Comparison of ENCODE assay signal across 20 mouse cellular contexts in the genomic region with DNA sequence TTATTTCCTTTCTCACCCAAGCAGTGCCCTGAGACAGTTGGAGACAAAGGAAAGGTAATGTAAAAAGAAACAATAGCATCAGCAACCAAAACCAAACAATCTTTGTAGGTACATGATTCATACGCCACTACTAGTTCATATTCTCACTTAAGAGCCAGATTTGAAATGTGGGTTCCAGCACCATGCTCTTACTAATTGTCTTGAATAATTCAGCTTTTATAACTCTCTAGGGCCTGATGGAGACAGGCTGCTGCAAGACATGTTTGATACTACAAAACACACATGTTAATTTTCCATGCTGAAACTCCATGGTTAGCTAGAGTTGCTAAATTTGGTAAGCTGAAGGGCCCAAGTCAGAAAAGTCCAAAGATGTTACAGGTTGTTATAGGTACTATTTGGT.
A peak's percentile ranks its signal among the peaks of the same experiment; 100 is the strongest.
DNase-seq lines count a peak whose midpoint lies in the region; ATAC-seq and TF ChIP-seq lines count a peak whose summit lies in the region.
"Had no signal": no experiment of that assay in that cellular context is flagged by ENCODE, and none has a peak within 500 bp of the region (broad histone marks: within the 10 kb centered on the region; RNA-seq: fewer than 3 reads in every experiment).

No protein-coding gene starts in this region.

- 54% methylated on average over 1 of the region's 1 CpGs for WGBS in forebrain, postnatal 0 days
- WGBS in forebrain, embryonic 11.5 days: 77% methylated on average over 1 of the region's 1 CpGs
- WGBS in hindbrain, embryonic 15.5 days: 56% methylated on average over 1 of the region's 1 CpGs
- 89% methylated on average over 1 of the region's 1 CpGs for WGBS in hindbrain, embryonic 10.5 days
- WGBS in neural tube, embryonic 13.5 days: 40% methylated on average over 1 of the region's 1 CpGs
- WGBS in neural tube, embryonic 15.5 days: 26% methylated on average over 1 of the region's 1 CpGs

- H3K9me3 ChIP-seq in forebrain, postnatal 0 days (ENCODE audit: low read length): no peaks in the 10 kb centered on the region
- no peaks in the 10 kb centered on the region for H3K9me3 ChIP-seq in forebrain, embryonic 11.5 days (ENCODE audit: control insufficient read depth, low read length)
- H3K9me3 ChIP-seq in hindbrain, embryonic 15.5 days: no peaks in the 10 kb centered on the region
- H3K9me3 ChIP-seq in hindbrain, embryonic 10.5 days: no peaks in the 10 kb centered on the region
- H3K9me3 ChIP-seq in neural tube, embryonic 13.5 days: no peaks in the 10 kb centered on the region
- no peaks in the 10 kb centered on the region for H3K9me3 ChIP-seq in neural tube, embryonic 15.5 days (replicated peaks)
- H3K9me3 ChIP-seq: embryonic facial prominence, embryonic 15.5 days; heart, embryonic 15.5 days had no signal

- no peaks in the 10 kb centered on the region for H3K4me1 ChIP-seq in forebrain, postnatal 0 days (ENCODE audit: insufficient read depth)
- H3K4me1 ChIP-seq in forebrain, embryonic 11.5 days (replicated peaks; ENCODE audit: control insufficient read depth, insufficient read depth, low read length): no peaks in the 10 kb centered on the region
- no peaks in the 10 kb centered on the region for H3K4me1 ChIP-seq in hindbrain, embryonic 15.5 days (replicated peaks)
- H3K4me1 ChIP-seq in hindbrain, embryonic 10.5 days (replicated peaks): no peaks in the 10 kb centered on the region
- peaks cover 10% of the 10 kb centered on the region for H3K4me1 ChIP-seq in neural tube, embryonic 13.5 days (replicated peaks)
- no peaks in the 10 kb centered on the region for H3K4me1 ChIP-seq in neural tube, embryonic 15.5 days
- H3K4me1 ChIP-seq: embryonic facial prominence, embryonic 15.5 days; heart, embryonic 15.5 days had no signal

- no peak for TF ChIP-seq CTCF in forebrain, postnatal 0 days (IDR thresholded peaks at IDR 0.05; ENCODE audit: low read depth)

- H3K27ac ChIP-seq in forebrain, postnatal 0 days (ENCODE audit: low read depth, low read length): no peak overlapping the region
- H3K27ac ChIP-seq in forebrain, embryonic 11.5 days (ENCODE audit: low read depth, low read length): no peak overlapping the region
- 0 out of 2 replicates have a peak overlapping the region, but pooled peaks have one; percentile 30 for H3K27ac ChIP-seq in hindbrain, embryonic 15.5 days (replicated peaks)
- H3K27ac ChIP-seq in hindbrain, embryonic 10.5 days: no peak overlapping the region
- peak overlapping the region; percentile 82 for H3K27ac ChIP-seq in neural tube, embryonic 13.5 days (replicated peaks)
- H3K27ac ChIP-seq in neural tube, embryonic 15.5 days (replicated peaks): peak overlapping the region; percentile 42
- H3K27ac ChIP-seq: embryonic facial prominence, embryonic 15.5 days; heart, adult 2 months; heart, embryonic 15.5 days had no signal

- H3K36me3 ChIP-seq in forebrain, postnatal 0 days (ENCODE audit: insufficient read depth): no peaks in the 10 kb centered on the region
- no peaks in the 10 kb centered on the region for H3K36me3 ChIP-seq in forebrain, embryonic 11.5 days (ENCODE audit: control insufficient read depth, insufficient read depth, low read length)
- H3K36me3 ChIP-seq in hindbrain, embryonic 15.5 days: no peaks in the 10 kb centered on the region
- no peaks in the 10 kb centered on the region for H3K36me3 ChIP-seq in hindbrain, embryonic 10.5 days
- no peaks in the 10 kb centered on the region for H3K36me3 ChIP-seq in neural tube, embryonic 13.5 days
- H3K36me3 ChIP-seq in neural tube, embryonic 15.5 days: no peaks in the 10 kb centered on the region
- H3K36me3 ChIP-seq: embryonic facial prominence, embryonic 15.5 days; heart, embryonic 15.5 days had no signal

- H3K9ac ChIP-seq in forebrain, postnatal 0 days: no peak overlapping the region
- H3K9ac ChIP-seq in forebrain, embryonic 11.5 days (ENCODE audit: low read length): no peak overlapping the region
- H3K9ac ChIP-seq in hindbrain, embryonic 15.5 days: no peak overlapping the region
- no peak overlapping the region for H3K9ac ChIP-seq in neural tube, embryonic 13.5 days
- H3K9ac ChIP-seq in neural tube, embryonic 15.5 days (replicated peaks): no peak overlapping the region
- H3K9ac ChIP-seq: embryonic facial prominence, embryonic 15.5 days; heart, embryonic 15.5 days had no signal

- peak; percentile 59 for DNase-seq in forebrain, postnatal 0 days
- no peak for DNase-seq in forebrain, embryonic 11.5 days (ENCODE audit: low spot score)
- no peak for DNase-seq in hindbrain, embryonic 10.5 days (ENCODE audit: low spot score)
- no peak for DNase-seq in frontal cortex, postnatal 10 days (ENCODE audit: low spot score in 2 of 2)
- DNase-seq: adrenal gland, adult 2 months; adrenal gland, postnatal 25 days; cerebellum, adult 2 months; cerebellum, postnatal 10 days; gastrocnemius, postnatal 14 days; heart, adult 2 months; heart, postnatal 14 days; kidney, adult 11 months; kidney, adult 9 months had no signal

- no peak overlapping the region for H3K4me2 ChIP-seq in forebrain, postnatal 0 days (ENCODE audit: low read depth)
- no peak overlapping the region for H3K4me2 ChIP-seq in forebrain, embryonic 11.5 days (ENCODE audit: low read depth, low read length, severe bottlenecking)
- no peak overlapping the region for H3K4me2 ChIP-seq in hindbrain, embryonic 15.5 days
- H3K4me2 ChIP-seq in neural tube, embryonic 13.5 days: no peak overlapping the region
- H3K4me2 ChIP-seq in neural tube, embryonic 15.5 days: no peak overlapping the region
- H3K4me2 ChIP-seq: embryonic facial prominence, embryonic 15.5 days; heart, embryonic 11.5 days; heart, embryonic 15.5 days had no signal

- H3K4me3 ChIP-seq in forebrain, postnatal 0 days (ENCODE audit: low read depth, low read length): no peak overlapping the region
- H3K4me3 ChIP-seq in forebrain, embryonic 11.5 days (ENCODE audit: low read depth, low read length): no peak overlapping the region
- H3K4me3 ChIP-seq in hindbrain, embryonic 15.5 days: no peak overlapping the region
- no peak overlapping the region for H3K4me3 ChIP-seq in hindbrain, embryonic 10.5 days
- H3K4me3 ChIP-seq in neural tube, embryonic 13.5 days: no peak overlapping the region
- H3K4me3 ChIP-seq in neural tube, embryonic 15.5 days (replicated peaks): no peak overlapping the region
- H3K4me3 ChIP-seq: embryonic facial prominence, embryonic 15.5 days; erythroblast, embryonic 14.5 days; heart, adult 2 months; heart, embryonic 15.5 days had no signal

- H3K27me3 ChIP-seq in forebrain, postnatal 0 days (ENCODE audit: insufficient read depth, low read length): no peaks in the 10 kb centered on the region
- H3K27me3 ChIP-seq in forebrain, embryonic 11.5 days (ENCODE audit: control insufficient read depth, insufficient read depth, low read length): no peaks in the 10 kb centered on the region; the same call in 1 of the 2 replicates
- no peaks in the 10 kb centered on the region for H3K27me3 ChIP-seq in hindbrain, embryonic 15.5 days
- H3K27me3 ChIP-seq in hindbrain, embryonic 10.5 days (ENCODE audit: insufficient read depth, poor library complexity, severe bottlenecking): no peaks in the 10 kb centered on the region
- H3K27me3 ChIP-seq in neural tube, embryonic 13.5 days: no peaks in the 10 kb centered on the region
- no peaks in the 10 kb centered on the region for H3K27me3 ChIP-seq in neural tube, embryonic 15.5 days (replicated peaks)
- H3K27me3 ChIP-seq: embryonic facial prominence, embryonic 15.5 days; heart, embryonic 15.5 days had no signal

- peak; percentile 69 for ATAC-seq in forebrain, postnatal 0 days
- no peak for ATAC-seq in forebrain, embryonic 11.5 days (replicated peaks; ENCODE audit: low FRiP score)
- ATAC-seq in hindbrain, embryonic 15.5 days (ENCODE audit: low FRiP score, low read depth): no peak
- peak; percentile 82 for ATAC-seq in neural tube, embryonic 13.5 days (ENCODE audit: low read depth)
- peak; percentile 29; the same call in 1 of the 2 replicates for ATAC-seq in neural tube, embryonic 15.5 days (ENCODE audit: low FRiP score)

Comparison
In these comparisons a context has a peak if more than half of its experiments do, and no peak if none do; other contexts are left out.
1. ATAC-seq: peak in forebrain, postnatal 0 days (single experiment), neural tube, embryonic 13.5 days (single experiment) and neural tube, embryonic 15.5 days (single experiment); none in forebrain, embryonic 11.5 days (single experiment) and hindbrain, embryonic 15.5 days (single experiment).
2. H3K27ac ChIP-seq: peak in hindbrain, embryonic 15.5 days (single experiment), neural tube, embryonic 13.5 days (single experiment) and neural tube, embryonic 15.5 days (single experiment); none in forebrain, postnatal 0 days (single experiment), forebrain, embryonic 11.5 days (single experiment) and hindbrain, embryonic 10.5 days (single experiment).